Mouse (Mus musculus): Measurements from ENCODE around the gene Map3k19. TPM values are rescaled to one million over a fixed set of nuclear protein-coding genes. Genes with fewer than 3 reads are reported as not detected.

Gene Map3k19
- polyA plus RNA-seq, 1 experiment from 2014 or later: 0.11 TPM

GRCm38 (mm10) chr1:127788943-127789342 is 65.9 kb downstream of the Map3k19 start:
- Histone ChIP-seq H3K27ac (replicated peaks) (no peak overlapping the region), H3K27me3 (ENCODE audit: low read depth, poor library complexity, severe bottlenecking) (no peaks in the 10 kb centered on the region), H3K9me3 (replicated peaks) (no peaks in the 10 kb centered on the region), H3K4me3 (no peak overlapping the region), H3K36me3 (peaks cover 30% of the 10 kb centered on the region), H3K4me1 (peaks cover under 1% of the 10 kb centered on the region; the same call in 1 of the 2 replicates)
- 93% methylated on average over 6 of the region's 6 CpGs for WGBS
- no peak for DNase-seq (ENCODE audit: low spot score)

GRCm38 (mm10) chr1:127785882-127786281 is 68.9 kb downstream of the Map3k19 start:
- DNase-seq (ENCODE audit: low spot score): no peak
- H3K27me3 ChIP-seq (ENCODE audit: low read depth, poor library complexity, severe bottlenecking): no peaks in the 10 kb centered on the region
- no peak overlapping the region for H3K27ac ChIP-seq (replicated peaks)
- H3K9me3 ChIP-seq (replicated peaks): no peaks in the 10 kb centered on the region
- H3K4me3 ChIP-seq: no peak overlapping the region
- peaks cover 27% of the 10 kb centered on the region for H3K4me1 ChIP-seq
- peaks cover 16% of the 10 kb centered on the region for H3K36me3 ChIP-seq
- 90% methylated on average over 1 of the region's 1 CpGs for WGBS

GRCm38 (mm10) chr1:127783862-127784261 is 71.0 kb downstream of the Map3k19 start:
- H3K9me3 ChIP-seq (replicated peaks): no peaks in the 10 kb centered on the region
- no peak for DNase-seq (ENCODE audit: low spot score)
- H3K27ac ChIP-seq (replicated peaks): no peak overlapping the region
- H3K27me3 ChIP-seq (ENCODE audit: low read depth, poor library complexity, severe bottlenecking): no peaks in the 10 kb centered on the region
- H3K36me3 ChIP-seq: peaks cover 25% of the 10 kb centered on the region
- peaks cover 40% of the 10 kb centered on the region for H3K4me1 ChIP-seq
- no peak overlapping the region for H3K4me3 ChIP-seq

- H3K4me1 ChIP-seq: peaks cover 52% of the 10 kb centered on the region
- H3K36me3 ChIP-seq: peaks cover 40% of the 10 kb centered on the region
- H3K4me3 ChIP-seq: no peak overlapping the region
- H3K9me3 ChIP-seq (replicated peaks): no peaks in the 10 kb centered on the region
- no peak for DNase-seq (ENCODE audit: low spot score)
- no peaks in the 10 kb centered on the region for H3K27me3 ChIP-seq (ENCODE audit: low read depth, poor library complexity, severe bottlenecking)
- H3K27ac ChIP-seq (replicated peaks): no peak overlapping the region
- 82% methylated on average over 2 of the region's 2 CpGs for WGBS
Measured at GRCm38 (mm10) chr1:127780849-127781248, 74.0 kb downstream of the Map3k19 start.

GRCm38 (mm10) chr1:127780142-127780541 is 74.7 kb downstream of the Map3k19 start:
- DNase-seq (ENCODE audit: low spot score): no peak
- Histone ChIP-seq H3K27me3 (ENCODE audit: low read depth, poor library complexity, severe bottlenecking) (no peaks in the 10 kb centered on the region), H3K9me3 (replicated peaks) (no peaks in the 10 kb centered on the region), H3K27ac (replicated peaks) (no peak overlapping the region), H3K4me3 (no peak overlapping the region), H3K4me1 (peaks cover 59% of the 10 kb centered on the region), H3K36me3 (peaks cover 40% of the 10 kb centered on the region)
- 43% methylated on average over 3 of the region's 3 CpGs for WGBS

GRCm38 (mm10) chr1:127778611-127779010 is 76.2 kb downstream of the Map3k19 start:
- Histone ChIP-seq H3K27me3 (ENCODE audit: low read depth, poor library complexity, severe bottlenecking) (no peaks in the 10 kb centered on the region), H3K36me3 (peaks cover 33% of the 10 kb centered on the region), H3K4me1 (peaks cover 57% of the 10 kb centered on the region), H3K4me3 (no peak overlapping the region), H3K27ac (replicated peaks) (no peak overlapping the region), H3K9me3 (replicated peaks) (no peaks in the 10 kb centered on the region)
- 89% methylated on average over 3 of the region's 3 CpGs for WGBS
- no peak for DNase-seq (ENCODE audit: low spot score)

- 66% methylated on average over 6 of the region's 6 CpGs for WGBS
- Histone ChIP-seq H3K27me3 (ENCODE audit: low read depth, poor library complexity, severe bottlenecking) (no peaks in the 10 kb centered on the region), H3K4me3 (peak overlapping the region; percentile 94), H3K9me3 (replicated peaks) (no peaks in the 10 kb centered on the region), H3K36me3 (peaks cover 30% of the 10 kb centered on the region), H3K27ac (replicated peaks) (no peak overlapping the region), H3K4me1 (peaks cover 44% of the 10 kb centered on the region)
- DNase-seq (ENCODE audit: low spot score): no peak
Measured at GRCm38 (mm10) chr1:127776246-127776645, 78.6 kb downstream of the Map3k19 start.

- no peak for DNase-seq (ENCODE audit: low spot score)
- Histone ChIP-seq H3K27ac (replicated peaks) (peak overlapping the region; percentile 96), H3K36me3 (peaks cover 28% of the 10 kb centered on the region), H3K4me1 (peaks cover 41% of the 10 kb centered on the region), H3K4me3 (peak overlapping the region; percentile 94), H3K9me3 (replicated peaks) (no peaks in the 10 kb centered on the region), H3K27me3 (ENCODE audit: low read depth, poor library complexity, severe bottlenecking) (no peaks in the 10 kb centered on the region)
- WGBS: 10% methylated on average over 10 of the region's 10 CpGs
Measured at GRCm38 (mm10) chr1:127775206-127775720, 79.6 kb downstream of the Map3k19 start.

GRCm38 (mm10) chr1:127774501-127774880 is 80.3 kb downstream of the Map3k19 start:
- no peak for DNase-seq (ENCODE audit: low spot score)
- WGBS: under 1% methylated on average over 31 of the region's 31 CpGs
- Histone ChIP-seq H3K4me3 (peak overlapping the region; percentile 94), H3K27ac (replicated peaks) (peak overlapping the region; percentile 96), H3K27me3 (ENCODE audit: low read depth, poor library complexity, severe bottlenecking) (no peaks in the 10 kb centered on the region), H3K9me3 (replicated peaks) (no peaks in the 10 kb centered on the region), H3K4me1 (peaks cover 33% of the 10 kb centered on the region), H3K36me3 (peaks cover 25% of the 10 kb centered on the region)

- H3K4me1 ChIP-seq: peaks cover 27% of the 10 kb centered on the region
- H3K27me3 ChIP-seq (ENCODE audit: low read depth, poor library complexity, severe bottlenecking): no peaks in the 10 kb centered on the region
- under 1% methylated on average over 62 of the region's 63 CpGs for WGBS
- peaks cover 20% of the 10 kb centered on the region for H3K36me3 ChIP-seq
- peak within 1 kb of the TSS; percentile 94 for H3K4me3 ChIP-seq
- peak; percentile 99 for DNase-seq (ENCODE audit: low spot score)
- H3K9me3 ChIP-seq (replicated peaks): no peaks in the 10 kb centered on the region
- peak within 1 kb of the TSS; percentile 96 for H3K27ac ChIP-seq (replicated peaks)
Measured at GRCm38 (mm10) chr1:127773803-127774500, 80.9 kb downstream of the Map3k19 start, which contains the start of gene Ccnt2. Gene Ccnt2 (plus strand): TSS chr1:127774164.

GRCm38 (mm10) chr1:127773198-127773802 is 81.5 kb downstream of the Map3k19 start:
- peak overlapping the region; percentile 94 for H3K4me3 ChIP-seq
- 2% methylated on average over 14 of the region's 14 CpGs for WGBS
- H3K27me3 ChIP-seq (ENCODE audit: low read depth, poor library complexity, severe bottlenecking): no peaks in the 10 kb centered on the region
- H3K36me3 ChIP-seq: peaks cover 13% of the 10 kb centered on the region; the same call in 1 of the 2 replicates
- peaks cover 27% of the 10 kb centered on the region for H3K4me1 ChIP-seq
- H3K27ac ChIP-seq (replicated peaks): peak overlapping the region; percentile 96
- no peak for DNase-seq (ENCODE audit: low spot score)
- H3K9me3 ChIP-seq (replicated peaks): no peaks in the 10 kb centered on the region

GRCm38 (mm10) chr1:127766741-127767140 is 88.1 kb downstream of the Map3k19 start:
- Histone ChIP-seq H3K4me1 (no peaks in the 10 kb centered on the region), H3K9me3 (replicated peaks) (no peaks in the 10 kb centered on the region), H3K27me3 (ENCODE audit: low read depth, poor library complexity, severe bottlenecking) (no peaks in the 10 kb centered on the region), H3K36me3 (0 out of 2 replicates have a peak, but pooled peaks cover 1% of the 10 kb centered on the region), H3K27ac (replicated peaks) (no peak overlapping the region), H3K4me3 (no peak overlapping the region)
- no peak for DNase-seq (ENCODE audit: low spot score)
- WGBS: 89% methylated on average over 2 of the region's 2 CpGs

GRCm38 (mm10) chr1:127765468-127765867 is 89.4 kb downstream of the Map3k19 start:
- Histone ChIP-seq H3K36me3 (no peaks in the 10 kb centered on the region), H3K4me3 (no peak overlapping the region), H3K27ac (replicated peaks) (no peak overlapping the region), H3K4me1 (no peaks in the 10 kb centered on the region), H3K27me3 (ENCODE audit: low read depth, poor library complexity, severe bottlenecking) (no peaks in the 10 kb centered on the region), H3K9me3 (replicated peaks) (no peaks in the 10 kb centered on the region)
- DNase-seq (ENCODE audit: low spot score): no peak
- WGBS: 61% methylated on average over 2 of the region's 2 CpGs

Measured in midbrain, embryonic 10.5 days (tissue).